ENCODE assay signal across 10 mouse cellular contexts in the genomic region with DNA sequence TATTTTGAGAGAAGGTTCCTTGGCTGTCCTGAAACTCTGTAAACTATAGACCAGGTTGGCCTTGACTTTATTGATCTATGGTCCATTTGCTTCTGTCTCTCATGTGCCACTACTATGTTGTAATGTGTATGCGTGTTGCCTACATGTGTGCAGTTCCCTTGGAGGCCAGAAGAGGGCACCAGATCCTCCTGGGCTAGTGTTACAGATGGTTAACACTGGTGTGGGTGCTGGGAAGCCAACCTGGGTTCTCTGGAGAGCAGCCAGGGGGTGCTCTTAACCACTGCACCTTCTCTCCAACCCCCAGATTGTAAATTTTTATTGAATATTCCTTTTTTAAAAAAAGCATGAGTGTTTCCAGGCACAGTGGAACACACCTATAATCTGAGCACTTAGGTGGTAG. TPM values are rescaled to one million over a fixed set of nuclear protein-coding genes. Genes with fewer than 3 reads are reported as not detected.
A peak's percentile ranks its signal among the peaks of the same experiment; 100 is the strongest.
DNase-seq lines count a peak whose midpoint lies in the region; ATAC-seq and TF ChIP-seq lines count a peak whose summit lies in the region.
"Had no signal": no experiment of that assay in that cellular context is flagged by ENCODE, and none has a peak within 500 bp of the region (broad histone marks: within the 10 kb centered on the region; RNA-seq: fewer than 3 reads in every experiment).

No protein-coding gene starts in this region.

- peaks cover 0 to 3% of the 10 kb centered on the region in 2 experiments; a peak in 1 of 4 replicates for H3K4me1 ChIP-seq in CH12.LX (ENCODE audit: control insufficient read depth in 1 of 2, insufficient read depth in 2 of 2)
- H3K4me1 ChIP-seq in midbrain, embryonic 13.5 days (replicated peaks): peaks cover 13% of the 10 kb centered on the region
- H3K4me1 ChIP-seq in midbrain, embryonic 16.5 days (ENCODE audit: control insufficient read depth, insufficient read depth, low read length): peaks cover 7% of the 10 kb centered on the region
- H3K4me1 ChIP-seq: lung, embryonic 15.5 days had no signal

- TF ChIP-seq RAD21 in CH12.LX (IDR thresholded peaks at IDR 0.05; ENCODE audit: low read depth, low read length): no peak

- H3K36me3 ChIP-seq in CH12.LX (replicated peaks in 1 of 2; ENCODE audit: control insufficient read depth in 1 of 2, insufficient read depth in 1 of 2, low read length in 1 of 2): peaks cover 42 to 81% of the 10 kb centered on the region in 2 experiments
- H3K36me3 ChIP-seq in midbrain, embryonic 13.5 days: peaks cover 34% of the 10 kb centered on the region
- H3K36me3 ChIP-seq in midbrain, embryonic 16.5 days (ENCODE audit: control insufficient read depth, insufficient read depth, low read length): peaks cover 11% of the 10 kb centered on the region

- intact Hi-C loops in left cerebral cortex, adult 2 months (cut with DNase I): no loop called here
- intact Hi-C loops in left cerebral cortex, postnatal 25 days (cut with DNase I): no loop called here

- TF ChIP-seq POLR2A in CH12.LX (IDR thresholded peaks at IDR 0.05; ENCODE audit: low read depth, low read length): no peak

- TF ChIP-seq CTCF in left cerebral cortex, adult 2 months (IDR thresholded peaks at IDR 0.05): peak; percentile 45
- peak; percentile 27 to 28; a peak in 3 of 4 replicates for TF ChIP-seq CTCF in CH12.LX (conservative IDR thresholded peaks at IDR 0.05 in 1 of 2, IDR thresholded peaks at IDR 0.05 in 1 of 2; ENCODE audit: low read depth in 2 of 2, low read length in 2 of 2)

- no peak for DNase-seq in left cerebral cortex, adult 2 months (ENCODE audit: extremely low spot score in 1 of 2, low spot score in 2 of 2)
- no peak for DNase-seq in left cerebral cortex, postnatal 25 days (ENCODE audit: low spot score in 2 of 2)
- peak; percentile 42 to 44 for DNase-seq in B cell, adult 2 months
- DNase-seq in CH12.LX (ENCODE audit: extremely low read depth): peak; percentile 34
- peak; percentile 2 for DNase-seq in c-Kit-negative CD71-positive TER-119-positive erythroid progenitor cells, embryonic 14.5 days (ENCODE audit: low read depth, low spot score)
- DNase-seq: cerebellum, adult 11-12 months had no signal

- ATAC-seq in midbrain, embryonic 13.5 days: no peak
- ATAC-seq in midbrain, embryonic 16.5 days: no peak
- ATAC-seq: forebrain, embryonic 14.5 days had no signal

- dilution Hi-C loops in CH12.LX (cut with MboI; ENCODE audit: extremely low pct_ligation_motif_present, extremely low pct_unique_long_range_greater_than_20kb, low sequenced_read_pairs): no loop called here

- no peaks in the 10 kb centered on the region for H3K27me3 ChIP-seq in CH12.LX (replicated peaks)
- H3K27me3 ChIP-seq in midbrain, embryonic 13.5 days: no peaks in the 10 kb centered on the region
- no peaks in the 10 kb centered on the region for H3K27me3 ChIP-seq in midbrain, embryonic 16.5 days (ENCODE audit: control insufficient read depth, insufficient read depth, low read depth, low read length)
- H3K27me3 ChIP-seq: lung, embryonic 15.5 days had no signal

- WGBS in midbrain, embryonic 13.5 days: 100% methylated on average over 1 of the region's 1 CpGs
- 97% methylated on average over 1 of the region's 1 CpGs for WGBS in midbrain, embryonic 16.5 days

- no peak overlapping the region for H3K4me3 ChIP-seq in left cerebral cortex, adult 2 months
- H3K4me3 ChIP-seq in CH12.LX (replicated peaks in 1 of 3; ENCODE audit: low read depth in 2 of 3, low read length in 2 of 3, poor library complexity in 1 of 3): no peak overlapping the region
- H3K4me3 ChIP-seq in midbrain, embryonic 13.5 days (replicated peaks): no peak overlapping the region
- H3K4me3 ChIP-seq in midbrain, embryonic 16.5 days (ENCODE audit: low read depth, low read length): no peak overlapping the region
- H3K4me3 ChIP-seq: lung, embryonic 15.5 days had no signal

- TF ChIP-seq EP300 in CH12.LX (IDR thresholded peaks at IDR 0.05; ENCODE audit: low read length): no peak

- H3K27ac ChIP-seq in left cerebral cortex, adult 2 months: no peak overlapping the region
- no peak overlapping the region for H3K27ac ChIP-seq in CH12.LX (ENCODE audit: insufficient read depth, low read depth)
- H3K27ac ChIP-seq in midbrain, embryonic 13.5 days: no peak overlapping the region
- no peak overlapping the region for H3K27ac ChIP-seq in midbrain, embryonic 16.5 days (ENCODE audit: low read length)
- H3K27ac ChIP-seq: lung, embryonic 15.5 days had no signal

- no peaks in the 10 kb centered on the region; the same call in 1 of the 2 replicates for H3K79me2 ChIP-seq in CH12.LX (replicated peaks; ENCODE audit: control insufficient read depth, extremely low read depth, insufficient read depth, poor library complexity, severe bottlenecking)

- in situ Hi-C loops in CH12.LX (cut with MboI; ENCODE audit: low pct_ligation_motif_present, low pct_unique_long_range_greater_than_20kb, low sequenced_read_pairs): no loop called here

- H3K9ac ChIP-seq in CH12.LX (ENCODE audit: insufficient read depth, low read depth): no peak overlapping the region
- no peak overlapping the region for H3K9ac ChIP-seq in midbrain, embryonic 13.5 days (replicated peaks)
- no peak overlapping the region for H3K9ac ChIP-seq in midbrain, embryonic 16.5 days (ENCODE audit: low read depth, low read length)
- H3K9ac ChIP-seq: lung, embryonic 15.5 days had no signal

- H3K4me2 ChIP-seq in CH12.LX (ENCODE audit: insufficient read depth, low read depth, poor library complexity, severe bottlenecking): no peak overlapping the region
- no peak overlapping the region for H3K4me2 ChIP-seq in midbrain, embryonic 13.5 days (replicated peaks)
- H3K4me2 ChIP-seq in midbrain, embryonic 16.5 days (ENCODE audit: low read length): no peak overlapping the region
- H3K4me2 ChIP-seq: lung, embryonic 15.5 days had no signal

- peaks cover 8% of the 10 kb centered on the region for H3K9me3 ChIP-seq in CH12.LX (replicated peaks; ENCODE audit: low read length)
- H3K9me3 ChIP-seq in midbrain, embryonic 13.5 days: no peaks in the 10 kb centered on the region
- H3K9me3 ChIP-seq in midbrain, embryonic 16.5 days (replicated peaks; ENCODE audit: control insufficient read depth, low read length, poor library complexity, severe bottlenecking): no peaks in the 10 kb centered on the region
- H3K9me3 ChIP-seq: lung, embryonic 15.5 days had no signal

TF ChIP-seq in CH12.LX, 34 proteins besides CTCF, POLR2A, EP300 and RAD21:
- TF ChIP-seq CHD2 (IDR thresholded peaks at IDR 0.05; ENCODE audit: low read length) (no peak), ZNF384 (IDR thresholded peaks at IDR 0.05; ENCODE audit: low read depth, low read length) (peak; percentile 45; the same call in 1 of the 2 replicates)

RNA-seq across cellular contexts. Expression of gene Eif4g3, which starts 53.0 kb away (rescaled TPM):
- 100 to 1,000 TPM; 179 to 187 TPM for total RNA-seq in left cerebral cortex, adult 2 months (2021)
- total RNA-seq in left cerebral cortex, postnatal 25 days (2021): 100 to 1,000 TPM; 164 to 178 TPM
- total RNA-seq in CH12.LX (2012; rRNA removed) (22.3 and 24.0 TPM in 2 replicates), CH12.LX (2014; rRNA removed) (10.8 and 11.9 TPM in 2 replicates)
- polyA plus RNA-seq in CH12.LX (2012; ENCODE audit: insufficient read length, low read depth): 44.2 and 47.2 TPM in 2 replicates
- polyA plus RNA-seq in midbrain, embryonic 13.5 days (2015; fragmentation: Nextera tagmentation; extraction: Ambion mirVana): 50.1 and 55.5 TPM in 2 replicates
- 48.7 and 54.1 TPM in 2 replicates for polyA plus RNA-seq in midbrain, embryonic 16.5 days (2015; fragmentation: Nextera tagmentation; extraction: Ambion mirVana)

Comparison
In these comparisons a context has a peak if more than half of its experiments do, and no peak if none do; other contexts are left out.
1. DNase-seq: peak in B cell, adult 2 months (2 of 2), CH12.LX (single experiment) and c-Kit-negative CD71-positive TER-119-positive erythroid progenitor cells, embryonic 14.5 days (single experiment); none in left cerebral cortex, adult 2 months (0 of 2) and left cerebral cortex, postnatal 25 days (0 of 2).
2. RNA of gene Eif4g3, which starts 53.0 kb away (total RNA-seq): 179 to 187 TPM in left cerebral cortex, adult 2 months and 164 to 178 TPM in left cerebral cortex, postnatal 25 days; 10.8 to 24.0 TPM in CH12.LX; every median in the first group is over 4 times any median in the second.